8 mouse cellular contexts compared by ENCODE assay signal in genomic region chr11:30160625-30161172, GRCm38 (mm10).
DNase-seq lines count a peak whose midpoint lies in the region; ATAC-seq and TF ChIP-seq lines count a peak whose summit lies in the region.

No protein-coding gene starts in this region.

- TF ChIP-seq CTCF in MEL (IDR thresholded peaks at IDR 0.05 in 2 of 3, conservative IDR thresholded peaks at IDR 0.05 in 1 of 3; ENCODE audit: control insufficient read depth in 1 of 3, insufficient read depth in 1 of 3, low read depth in 2 of 3, low read length in 3 of 3, poor library complexity in 1 of 3, severe bottlenecking in 1 of 3) = no peak
- TF ChIP-seq CTCF in liver, postnatal 0 days (IDR thresholded peaks at IDR 0.05; ENCODE audit: low read depth) = no peak

- no peak for TF ChIP-seq POLR2A in MEL (IDR thresholded peaks at IDR 0.05; ENCODE audit: control insufficient read depth in 1 of 2, insufficient read depth in 1 of 2, low read depth in 1 of 2, low read length in 2 of 2, poor library complexity in 1 of 2)

- no peaks in the 10 kb centered on the region for H3K79me2 ChIP-seq in MEL (ENCODE audit: control insufficient read depth, insufficient read depth, low read length, poor library complexity)

- H3K4me1 ChIP-seq in hindbrain, embryonic 10.5 days (replicated peaks) = peaks cover 33% of the 10 kb centered on the region
- peaks cover 22% of the 10 kb centered on the region for H3K4me1 ChIP-seq in hindbrain, embryonic 13.5 days (replicated peaks)
- H3K4me1 ChIP-seq in MEL (ENCODE audit: control insufficient read depth in 1 of 2, insufficient read depth in 2 of 2, low read length in 2 of 2) = peaks cover 40 to 44% of the 10 kb centered on the region in 2 experiments
- peaks cover 91% of the 10 kb centered on the region for H3K4me1 ChIP-seq in heart, embryonic 12.5 days (replicated peaks)
- peaks cover 49% of the 10 kb centered on the region for H3K4me1 ChIP-seq in liver, postnatal 0 days (ENCODE audit: insufficient read depth)

- H3K36me3 ChIP-seq in hindbrain, embryonic 10.5 days = peaks cover 22% of the 10 kb centered on the region; the same call in 1 of the 2 replicates
- peaks cover 8% of the 10 kb centered on the region; the same call in 1 of the 2 replicates for H3K36me3 ChIP-seq in hindbrain, embryonic 13.5 days
- H3K36me3 ChIP-seq in MEL (ENCODE audit: control insufficient read depth in 1 of 2, insufficient read depth in 2 of 2, low read length in 2 of 2) = peaks cover 0 to 59% of the 10 kb centered on the region in 2 experiments; a peak in 2 of 4 replicates
- peaks cover 29% of the 10 kb centered on the region for H3K36me3 ChIP-seq in heart, embryonic 12.5 days
- peaks cover 14% of the 10 kb centered on the region for H3K36me3 ChIP-seq in liver, postnatal 0 days (replicated peaks; ENCODE audit: insufficient read depth, low read length)

- WGBS in hindbrain, embryonic 10.5 days = 72% methylated on average over 4 of the region's 4 CpGs
- 77% methylated on average over 4 of the region's 4 CpGs for WGBS in hindbrain, embryonic 13.5 days
- 37% methylated on average over 4 of the region's 4 CpGs for WGBS in heart, embryonic 12.5 days
- 64% methylated on average over 4 of the region's 4 CpGs for WGBS in liver, postnatal 0 days (ENCODE audit: insufficient replicate concordance)

- no peaks in the 10 kb centered on the region for H3K9me3 ChIP-seq in hindbrain, embryonic 10.5 days
- H3K9me3 ChIP-seq in hindbrain, embryonic 13.5 days = no peaks in the 10 kb centered on the region
- no peaks in the 10 kb centered on the region for H3K9me3 ChIP-seq in MEL (replicated peaks; ENCODE audit: insufficient read depth, low read length)
- H3K9me3 ChIP-seq in heart, embryonic 12.5 days (replicated peaks) = no peaks in the 10 kb centered on the region
- no peaks in the 10 kb centered on the region for H3K9me3 ChIP-seq in liver, postnatal 0 days (ENCODE audit: low read length)

- H3K4me3 ChIP-seq in hindbrain, embryonic 10.5 days = no peak overlapping the region
- H3K4me3 ChIP-seq in hindbrain, embryonic 13.5 days = no peak overlapping the region
- no peak overlapping the region for H3K4me3 ChIP-seq in MEL (ENCODE audit: control insufficient read depth in 1 of 2, insufficient read depth in 1 of 2, low read depth in 2 of 2, low read length in 2 of 2)
- no peak overlapping the region for H3K4me3 ChIP-seq in heart, embryonic 12.5 days
- no peak overlapping the region for H3K4me3 ChIP-seq in liver, postnatal 0 days (ENCODE audit: low read depth, low read length)

- TF ChIP-seq RAD21 in MEL (IDR thresholded peaks at IDR 0.05; ENCODE audit: low read depth, low read length) = no peak

- no peak overlapping the region for H3K4me2 ChIP-seq in hindbrain, embryonic 13.5 days
- 0 out of 2 replicates have a peak overlapping the region, but pooled peaks have one; percentile 26 for H3K4me2 ChIP-seq in heart, embryonic 12.5 days
- H3K4me2 ChIP-seq in liver, postnatal 0 days (ENCODE audit: low read depth, low read length) = peak overlapping the region; percentile 23

- H3K27ac ChIP-seq in hindbrain, embryonic 10.5 days = peak overlapping the region; percentile 70; the same call in 1 of the 2 replicates
- no peak overlapping the region for H3K27ac ChIP-seq in hindbrain, embryonic 13.5 days
- H3K27ac ChIP-seq in MEL (ENCODE audit: control insufficient read depth, low read depth, low read length) = peak overlapping the region; percentile 39
- peak overlapping the region; percentile 91 for H3K27ac ChIP-seq in heart, embryonic 12.5 days (ENCODE audit: poor library complexity, severe bottlenecking)
- peak overlapping the region; percentile 36; the same call in 1 of the 2 replicates for H3K27ac ChIP-seq in liver, postnatal 0 days (ENCODE audit: low read depth)

- TF ChIP-seq EP300 in MEL (IDR thresholded peaks at IDR 0.05; ENCODE audit: low read depth in 1 of 2, low read length in 2 of 2) = no peak
- no peak for TF ChIP-seq EP300 in liver, postnatal 0 days (IDR thresholded peaks at IDR 0.05; ENCODE audit: low read depth)

- ATAC-seq in hindbrain, embryonic 13.5 days (ENCODE audit: low FRiP score) = no peak
- ATAC-seq in heart, embryonic 12.5 days (ENCODE audit: insufficient number of reproducible peaks, low FRiP score) = peak; percentile 43; the same call in 1 of the 2 replicates
- peak; percentile 69 for ATAC-seq in liver, postnatal 0 days
- no peak for ATAC-seq in frontal cortex, adult (ENCODE audit: low TSS enrichment)

- no peaks in the 10 kb centered on the region for H3K27me3 ChIP-seq in hindbrain, embryonic 10.5 days (ENCODE audit: insufficient read depth, poor library complexity, severe bottlenecking)
- H3K27me3 ChIP-seq in hindbrain, embryonic 13.5 days = no peaks in the 10 kb centered on the region
- H3K27me3 ChIP-seq in MEL (ENCODE audit: control insufficient read depth in 1 of 2, insufficient read depth in 2 of 2, low read length in 2 of 2) = no peaks in the 10 kb centered on the region
- no peaks in the 10 kb centered on the region for H3K27me3 ChIP-seq in heart, embryonic 12.5 days (replicated peaks)
- no peaks in the 10 kb centered on the region for H3K27me3 ChIP-seq in liver, postnatal 0 days (ENCODE audit: insufficient read depth, low read length)

- no peak overlapping the region for H3K9ac ChIP-seq in hindbrain, embryonic 13.5 days
- H3K9ac ChIP-seq in MEL (ENCODE audit: control insufficient read depth, low read depth, low read length, poor library complexity, severe bottlenecking) = no peak overlapping the region
- H3K9ac ChIP-seq in heart, embryonic 12.5 days = no peak overlapping the region
- H3K9ac ChIP-seq in liver, postnatal 0 days (replicated peaks) = no peak overlapping the region

- DNase-seq in hindbrain, embryonic 10.5 days (ENCODE audit: low spot score) = no peak
- peak; percentile 81 for DNase-seq in MEL (ENCODE audit: low read depth, low spot score)
- DNase-seq in liver, postnatal 0 days = peak; percentile 39
- DNase-seq in layer of hippocampus, adult 8-10 months (ENCODE audit: low spot score in 2 of 2) = no peak
- no peak for DNase-seq in thymus, postnatal 0 days (ENCODE audit: low spot score)

TF ChIP-seq in MEL, 35 proteins besides CTCF, POLR2A, EP300 and RAD21:
- TF ChIP-seq CHD1 (IDR thresholded peaks at IDR 0.05; ENCODE audit: low read depth, low read length) = no peak
- 0 out of 2 replicates have a peak, but pooled peaks have one; percentile 24 for TF ChIP-seq TBP (IDR thresholded peaks at IDR 0.05; ENCODE audit: low read depth, low read length)
- no peak for TF ChIP-seq NRF1 (IDR thresholded peaks at IDR 0.05; ENCODE audit: insufficient read depth, low read depth, low read length, poor library complexity, severe bottlenecking)
- TF ChIP-seq MAX (IDR thresholded peaks at IDR 0.05; ENCODE audit: low read length) = no peak
- no peak for TF ChIP-seq KAT2A (conservative IDR thresholded peaks at IDR 0.05; ENCODE audit: low read depth, low read length)
- no peak for TF ChIP-seq TCF12 (IDR thresholded peaks at IDR 0.05; ENCODE audit: low read depth, low read length)
- no peak for TF ChIP-seq HCFC1 (IDR thresholded peaks at IDR 0.05; ENCODE audit: low read depth, low read length)
- TF ChIP-seq POLR2AphosphoS5 (IDR thresholded peaks at IDR 0.05; ENCODE audit: borderline replicate concordance, low read depth, low read length) = no peak

Comparison
In these comparisons a context has a peak if more than half of its experiments do, and no peak if none do; other contexts are left out.
1. DNase-seq: peak in MEL (single experiment) and liver, postnatal 0 days (single experiment); none in hindbrain, embryonic 10.5 days (single experiment), layer of hippocampus, adult 8-10 months (0 of 2) and thymus, postnatal 0 days (single experiment).
2. ATAC-seq: peak in heart, embryonic 12.5 days (single experiment) and liver, postnatal 0 days (single experiment); none in hindbrain, embryonic 13.5 days (single experiment) and frontal cortex, adult (single experiment).